31 mouse cellular contexts compared by ENCODE assay signal in genomic region chr15:83193413-83193812, GRCm38 (mm10). TPM values are rescaled to one million over a fixed set of nuclear protein-coding genes. Genes with fewer than 3 reads are reported as not detected.
"Had no signal": no experiment of that assay in that cellular context is flagged by ENCODE, and none has a peak within 500 bp of the region (broad histone marks: within the 10 kb centered on the region; RNA-seq: fewer than 3 reads in every experiment).

No protein-coding gene starts in this region.

- ATAC-seq: hindbrain, embryonic 16.5 days; hindbrain, postnatal 0 days; inflammation-experienced regulatory T-cells, adult 6 months; intestine, embryonic 15.5 days; intestine, embryonic 16.5 days; intestine, postnatal 0 days had no signal

- H3K4me3 ChIP-seq: heart, embryonic 10.5 days; heart, embryonic 12.5 days; heart, embryonic 13.5 days; heart, embryonic 15.5 days; hindbrain, embryonic 10.5 days; hindbrain, embryonic 12.5 days; hindbrain, embryonic 13.5 days; hindbrain, embryonic 15.5 days; intestine, embryonic 15.5 days; kidney, embryonic 15.5 days; layer of hippocampus, adult 2 months; left cerebral cortex, adult 2 months had no signal

- H3K36me3 ChIP-seq: heart, embryonic 10.5 days; heart, embryonic 12.5 days; heart, embryonic 13.5 days; heart, embryonic 15.5 days; hindbrain, embryonic 10.5 days; hindbrain, embryonic 12.5 days; hindbrain, embryonic 13.5 days; hindbrain, embryonic 15.5 days; intestine, embryonic 15.5 days; kidney, embryonic 15.5 days had no signal

- H3K4me2 ChIP-seq: heart, embryonic 11.5 days; heart, embryonic 12.5 days; heart, embryonic 13.5 days; heart, embryonic 15.5 days; hindbrain, embryonic 12.5 days; hindbrain, embryonic 13.5 days; hindbrain, embryonic 14.5 days; hindbrain, embryonic 15.5 days; intestine, embryonic 15.5 days; kidney, embryonic 15.5 days had no signal

- DNase-seq: heart, postnatal 10 days; heart, postnatal 14 days; heart, postnatal 36 days; heart, postnatal 4 days; kidney, adult 18-20 months; kidney, adult 8-10 months; kidney, postnatal 14 days; kidney, postnatal 36 days; kidney, postnatal 4 days; layer of hippocampus, adult 9-11 months; layer of hippocampus, postnatal 36 days had no signal

- H3K9ac ChIP-seq: heart, embryonic 12.5 days; heart, embryonic 13.5 days; heart, embryonic 15.5 days; hindbrain, embryonic 12.5 days; hindbrain, embryonic 13.5 days; hindbrain, embryonic 14.5 days; hindbrain, embryonic 15.5 days; intestine, embryonic 15.5 days; kidney, embryonic 15.5 days had no signal

- H3K27ac ChIP-seq: heart, embryonic 10.5 days; heart, embryonic 13.5 days; heart, embryonic 15.5 days; hindbrain, embryonic 10.5 days; hindbrain, embryonic 12.5 days; hindbrain, embryonic 13.5 days; hindbrain, embryonic 14.5 days; hindbrain, embryonic 15.5 days; hindbrain, postnatal 0 days; intestine, embryonic 15.5 days; kidney, embryonic 15.5 days; kidney, postnatal 0 days; layer of hippocampus, adult 2 months; left cerebral cortex, adult 2 months had no signal

- H3K4me1 ChIP-seq: heart, embryonic 10.5 days; heart, embryonic 12.5 days; heart, embryonic 13.5 days; heart, embryonic 15.5 days; hindbrain, embryonic 10.5 days; hindbrain, embryonic 12.5 days; hindbrain, embryonic 13.5 days; hindbrain, embryonic 15.5 days; intestine, embryonic 15.5 days; kidney, embryonic 15.5 days had no signal

- H3K9me3 ChIP-seq: heart, embryonic 10.5 days; heart, embryonic 15.5 days; hindbrain, embryonic 10.5 days; hindbrain, embryonic 12.5 days; hindbrain, embryonic 13.5 days; hindbrain, embryonic 15.5 days; intestine, embryonic 15.5 days had no signal

- H3K27me3 ChIP-seq: heart, embryonic 12.5 days; heart, embryonic 13.5 days; heart, embryonic 15.5 days; hindbrain, embryonic 12.5 days; hindbrain, embryonic 13.5 days; hindbrain, embryonic 15.5 days; intestine, embryonic 15.5 days; kidney, embryonic 15.5 days had no signal

RNA-seq across cellular contexts. Expression of gene A4galt, which starts 58.2 kb away (rescaled TPM):
- polyA plus RNA-seq: heart, embryonic 10.5 days; inflammation-experienced regulatory T-cells, adult 6 months had no signal
